Mouse (Mus musculus) midbrain, postnatal 0 days (tissue): ENCODE data around the gene Rab11a. TPM values are rescaled to one million over a fixed set of nuclear protein-coding genes. Genes with fewer than 3 reads are reported as not detected.
"Not testable (repeated sequence)": the region's sequence is repeated elsewhere in the genome, so short reads cannot be mapped to it uniquely, and the experiment has no call there.

Source experiments
- ATAC-seq: fragments of 200-750 bp; cut with Nextera tagmentation; 2 replicates; pipeline ENCODE4 v1.8.0; 2017; ENCODE audit warnings: moderate number of reproducible peaks, mild to moderate bottlenecking, moderate TSS enrichment, moderate library complexity; ENCODE audit not compliant: low FRiP score
- DNase-seq: peaks from one replicate; pipeline ENCODE4 v3.0.0-alpha.2; 2015; ENCODE audit warnings: low spot score
- H3K27ac ChIP-seq: fragments of 300-500 bp; sonication (generic); 2 replicates; pipeline ENCODE4 v1.5.1; 2014; ENCODE audit warnings: low read depth, mild to moderate bottlenecking, low read length, mixed read lengths
- H3K27me3 ChIP-seq: fragments of 300-500 bp; sonication (generic); 2 replicates; pipeline ENCODE4 v1.6.1; 2014; ENCODE audit warnings: low read length, control low read depth, mixed read lengths; ENCODE audit not compliant: insufficient read depth
- H3K36me3 ChIP-seq: fragments of 300-500 bp; sonication (generic); 2 replicates; pipeline ENCODE4 v1.6.1; 2014; ENCODE audit warnings: low read length, control low read depth, mixed read lengths; ENCODE audit not compliant: insufficient read depth
- H3K4me1 ChIP-seq: fragments of 300-500 bp; sonication (generic); 2 replicates; pipeline ENCODE4 v1.6.1; 2014; ENCODE audit warnings: mild to moderate bottlenecking, control low read depth, antibody characterized with exemption, low read length, mixed read lengths; ENCODE audit not compliant: insufficient read depth
- H3K4me2 ChIP-seq: fragments of 300-500 bp; sonication (generic); 2 replicates; pipeline ENCODE4 v1.6.1; 2014; ENCODE audit warnings: low read depth, mild to moderate bottlenecking, low read length, mixed read lengths; ENCODE audit not compliant: poor library complexity, severe bottlenecking
- H3K4me3 ChIP-seq: fragments of 300-500 bp; sonication (generic); 2 replicates; pipeline ENCODE4 v1.5.1; 2014; ENCODE audit warnings: low read depth, mild to moderate bottlenecking, low read length, moderate library complexity
- H3K9ac ChIP-seq: fragments of 300-500 bp; sonication (generic); replicated peaks from 2 replicates; pipeline ENCODE4 v1.6.1; 2014; ENCODE audit warnings: mild to moderate bottlenecking, low read length, moderate library complexity, mixed read lengths; ENCODE audit not compliant: poor library complexity, severe bottlenecking
- H3K9me3 ChIP-seq: fragments of 300-500 bp; sonication (generic); 2 replicates; pipeline ENCODE4 v1.6.1; 2016; ENCODE audit warnings: low read length, control low read depth
- CTCF ChIP-seq: IDR thresholded peaks from 2 replicates; pipeline ENCODE4 v1.5.1; 2016; ENCODE audit warnings: antibody characterized with exemption, mild to moderate bottlenecking
- WGBS: fragments of 180-500 bp; shearing (Covaris S2); extraction: QIAGEN DNeasy Blood & Tissue Kit; methylation state at CpG from one replicate; pipeline ENCODE4 v1.1.7; 2014; 5-methylcytosine and 5-hydroxymethylcytosine counted together
- polyA plus RNA-seq: library from polyadenylated mRNA; unstranded; fragments of >200 nt; fragmentation: Nextera tagmentation; extraction: Ambion mirVana; gene quantifications from 2 replicates; pipeline ENCODE4 v1.2.1, GENCODE M21; 2015
- total RNA-seq: library from RNA; depleted of rRNA; stranded (reverse); fragments of >200 nt; gene quantifications from 2 replicates; pipeline ENCODE4 v1.2.3, GENCODE M21; 2014

Gene Rab11a
- total and polyA plus RNA-seq, 2 experiments from 2014 or later = 206 to 459 TPM

GRCm38 (mm10) chr9:64726454-64726853 is 11.1 kb downstream of the Rab11a start:
- DNase-seq = no peak
- H3K27ac ChIP-seq = no peak overlapping the region
- H3K9me3 ChIP-seq = no peaks in the 10 kb centered on the region
- WGBS = 97% methylated on average over 5 of the region's 5 CpGs
- no peak overlapping the region for H3K4me3 ChIP-seq
- H3K27me3 ChIP-seq = no peaks in the 10 kb centered on the region
- no peak for TF ChIP-seq CTCF
- no peaks in the 10 kb centered on the region for H3K4me1 ChIP-seq
- no peak overlapping the region for H3K9ac ChIP-seq
- no peak overlapping the region for H3K4me2 ChIP-seq
- ATAC-seq = no peak
- peaks cover 24% of the 10 kb centered on the region; the same call in 1 of the 2 replicates for H3K36me3 ChIP-seq

GRCm38 (mm10) chr9:64719526-64720163 is 17.9 kb downstream of the Rab11a start:
- 84% methylated on average over 5 of the region's 5 CpGs for WGBS

GRCm38 (mm10) chr9:64710291-64710690 is 27.3 kb downstream of the Rab11a start:
- H3K9ac ChIP-seq = not testable (repeated sequence)
- H3K36me3 ChIP-seq = peaks cover 20% of the 10 kb centered on the region

More at GRCm38 (mm10) chr9:64719526-64720163, 17.9 kb downstream of the Rab11a start:
- no peak overlapping the region for H3K27ac ChIP-seq
- DNase-seq (no peak), ATAC-seq (no peak)
- peaks cover 4% of the 10 kb centered on the region; the same call in 1 of the 2 replicates for H3K36me3 ChIP-seq
- H3K4me3 ChIP-seq = no peak overlapping the region
- no peaks in the 10 kb centered on the region for H3K27me3 ChIP-seq
- no peak overlapping the region for H3K9ac ChIP-seq
- no peak overlapping the region for H3K4me2 ChIP-seq
- TF ChIP-seq CTCF = no peak
- no peaks in the 10 kb centered on the region for H3K4me1 ChIP-seq
- no peaks in the 10 kb centered on the region for H3K9me3 ChIP-seq

GRCm38 (mm10) chr9:64704073-64704840 is 33.3 kb downstream of the Rab11a start:
- no peaks in the 10 kb centered on the region for H3K27me3 ChIP-seq
- no peaks in the 10 kb centered on the region for H3K9me3 ChIP-seq
- no peak for DNase-seq
- no peak overlapping the region for H3K9ac ChIP-seq
- no peak for TF ChIP-seq CTCF
- H3K4me1 ChIP-seq = no peaks in the 10 kb centered on the region
- H3K27ac ChIP-seq = no peak overlapping the region
- no peak overlapping the region for H3K4me2 ChIP-seq
- ATAC-seq = no peak
- 93% methylated on average over 5 of the region's 5 CpGs for WGBS
- peaks cover 29% of the 10 kb centered on the region; the same call in 1 of the 2 replicates for H3K36me3 ChIP-seq
- H3K4me3 ChIP-seq = no peak overlapping the region

More at GRCm38 (mm10) chr9:64710291-64710690, 27.3 kb downstream of the Rab11a start:
- ATAC-seq, H3K27ac ChIP-seq, H3K4me2 ChIP-seq, H3K4me1 ChIP-seq, H3K27me3 ChIP-seq, H3K4me3 ChIP-seq, H3K9me3 ChIP-seq, DNase-seq: not testable (repeated sequence)
- 94% methylated on average over 3 of the region's 5 CpGs for WGBS

- H3K27ac ChIP-seq = no peak overlapping the region
- no peaks in the 10 kb centered on the region for H3K27me3 ChIP-seq
- H3K36me3 ChIP-seq = peaks cover 29% of the 10 kb centered on the region; the same call in 1 of the 2 replicates
- no peak overlapping the region for H3K9ac ChIP-seq
- no peaks in the 10 kb centered on the region for H3K4me1 ChIP-seq
- no peak for DNase-seq
- no peak overlapping the region for H3K4me3 ChIP-seq
- no peak for ATAC-seq
- H3K4me2 ChIP-seq = no peak overlapping the region
- H3K9me3 ChIP-seq = no peaks in the 10 kb centered on the region
- TF ChIP-seq CTCF = no peak
Measured at GRCm38 (mm10) chr9:64703420-64703965, 34.1 kb downstream of the Rab11a start.

GRCm38 (mm10) chr9:64702937-64703336 is 34.6 kb downstream of the Rab11a start:
- Histone ChIP-seq H3K36me3 (peaks cover 25% of the 10 kb centered on the region; the same call in 1 of the 2 replicates), H3K9ac (no peak overlapping the region), H3K4me3 (no peak overlapping the region), H3K27ac (no peak overlapping the region), H3K4me2 (no peak overlapping the region), H3K27me3 (no peaks in the 10 kb centered on the region), H3K4me1 (no peaks in the 10 kb centered on the region), H3K9me3 (no peaks in the 10 kb centered on the region)
- DNase-seq (no peak), ATAC-seq (no peak)
- TF ChIP-seq CTCF = no peak
- 77% methylated on average over 2 of the region's 2 CpGs for WGBS
